Mouse (Mus musculus): Measurements from ENCODE around the gene Ptcd2.
"Not testable (repeated sequence)": the region's sequence is repeated elsewhere in the genome, so short reads cannot be mapped to it uniquely, and the experiment has no call there.

Ptcd2 gene

GRCm38 (mm10) chr13:99355861-99356260 lies 11.4 kb upstream of the Ptcd2 start:
- DNase-seq: no peak

- DNase-seq: no peak
Observed at GRCm38 (mm10) chr13:99355072-99355471, 10.6 kb upstream of the Ptcd2 start.

- DNase-seq: no peak
Observed at GRCm38 (mm10) chr13:99353490-99353851, 9.0 kb upstream of the Ptcd2 start.

GRCm38 (mm10) chr13:99352758-99353489 lies 8.4 kb upstream of the Ptcd2 start:
- peak; percentile 80 to 86 for DNase-seq

- DNase-seq: no peak
Observed at GRCm38 (mm10) chr13:99351596-99351995, 7.1 kb upstream of the Ptcd2 start.

- DNase-seq: no peak
Observed at GRCm38 (mm10) chr13:99351186-99351585, 6.7 kb upstream of the Ptcd2 start.

GRCm38 (mm10) chr13:99350009-99350408 lies 5.5 kb upstream of the Ptcd2 start:
- no peak for DNase-seq

GRCm38 (mm10) chr13:99343876-99344598 lies 468 bp downstream of the Ptcd2 start:
- DNase-seq: no peak

- DNase-seq: no peak
Observed at GRCm38 (mm10) chr13:99341504-99341903, 3.0 kb downstream of the Ptcd2 start.

GRCm38 (mm10) chr13:99337510-99337909 lies 7.0 kb downstream of the Ptcd2 start:
- DNase-seq: no peak

- no peak for DNase-seq
Observed at GRCm38 (mm10) chr13:99331255-99331654, 13.2 kb downstream of the Ptcd2 start.

- not testable (repeated sequence) for DNase-seq
Observed at GRCm38 (mm10) chr13:99324337-99324685, 20.2 kb downstream of the Ptcd2 start.

- DNase-seq: no peak
Observed at GRCm38 (mm10) chr13:99323632-99324336, 20.7 kb downstream of the Ptcd2 start.

GRCm38 (mm10) chr13:99322915-99323314 lies 21.6 kb downstream of the Ptcd2 start:
- not testable (repeated sequence) for DNase-seq

- no peak for DNase-seq
Observed at GRCm38 (mm10) chr13:99320453-99320852, 24.1 kb downstream of the Ptcd2 start.

GRCm38 (mm10) chr13:99317058-99317457 lies 27.4 kb downstream of the Ptcd2 start:
- DNase-seq: peak in 1 of 2 experiments; percentile 11

- no peak for DNase-seq
Observed at GRCm38 (mm10) chr13:99316366-99316765, 28.1 kb downstream of the Ptcd2 start.

GRCm38 (mm10) chr13:99314657-99315181 lies 29.8 kb downstream of the Ptcd2 start:
- no peak for DNase-seq

GRCm38 (mm10) chr13:99314098-99314497 lies 30.4 kb downstream of the Ptcd2 start:
- no peak for DNase-seq

GRCm38 (mm10) chr13:99308393-99308792 lies 36.1 kb downstream of the Ptcd2 start:
- no peak for DNase-seq

- no peak for DNase-seq
Observed at GRCm38 (mm10) chr13:99307930-99308359, 36.6 kb downstream of the Ptcd2 start.

- DNase-seq: no peak
Observed at GRCm38 (mm10) chr13:99306164-99306563, 38.3 kb downstream of the Ptcd2 start.

GRCm38 (mm10) chr13:99305186-99305585 lies 39.3 kb downstream of the Ptcd2 start:
- DNase-seq: no peak

Data from spleen, adult 18-20 months (tissue).